Mouse (Mus musculus) lung, embryonic 16.5 days (tissue): ENCODE measurements around the gene Myo1g. TPM values are rescaled to one million over a fixed set of nuclear protein-coding genes. Genes with fewer than 3 reads are reported as not detected.
A peak's percentile ranks its signal among the peaks of the same experiment; 100 is the strongest.

Source experiments
- ATAC-seq: fragments of 200-750 bp; cut with Nextera tagmentation; 2 replicates; pipeline ENCODE4 v1.8.0; 2017; ENCODE audit warnings: low read depth, mild to moderate bottlenecking, moderate library complexity
- H3K27ac ChIP-seq: fragments of 300-500 bp; sonication (generic); 2 replicates; pipeline ENCODE4 v1.5.1; 2014; ENCODE audit warnings: mild to moderate bottlenecking, control low read depth, low read length
- H3K27me3 ChIP-seq: fragments of 300-500 bp; sonication (generic); 2 replicates; pipeline ENCODE4 v1.6.1; 2014; ENCODE audit warnings: low read depth, low read length, mixed read lengths; ENCODE audit not compliant: control insufficient read depth, insufficient read depth
- H3K36me3 ChIP-seq: fragments of 300-500 bp; sonication (generic); 2 replicates; pipeline ENCODE4 v1.6.1; 2014; ENCODE audit warnings: low read length; ENCODE audit not compliant: control insufficient read depth, insufficient read depth
- H3K4me1 ChIP-seq: fragments of 300-500 bp; sonication (generic); replicated peaks from 2 replicates; pipeline ENCODE4 v1.6.1; 2014; ENCODE audit warnings: low read length, mixed read lengths; ENCODE audit not compliant: control insufficient read depth, insufficient read depth
- H3K4me2 ChIP-seq: fragments of 300-500 bp; sonication (generic); 2 replicates; pipeline ENCODE4 v1.6.1; 2014; ENCODE audit warnings: low read depth, low read length, control low read depth
- H3K4me3 ChIP-seq: fragments of 300-500 bp; sonication (generic); 2 replicates; pipeline ENCODE4 v1.5.1; 2014; ENCODE audit warnings: mild to moderate bottlenecking, low read length, control low read depth
- H3K9ac ChIP-seq: fragments of 300-500 bp; sonication (generic); 2 replicates; pipeline ENCODE4 v1.6.1; 2014; ENCODE audit warnings: low read length, control low read depth
- H3K9me3 ChIP-seq: fragments of 300-500 bp; sonication (generic); 2 replicates; pipeline ENCODE4 v1.6.1; 2016; ENCODE audit warnings: low read length; ENCODE audit not compliant: control insufficient read depth
- WGBS: fragments of 180-500 bp; shearing (Covaris S2); extraction: QIAGEN DNeasy Blood & Tissue Kit; methylation state at CpG from one replicate; pipeline ENCODE4 v1.1.7; 2014; 5-methylcytosine and 5-hydroxymethylcytosine counted together
- polyA plus RNA-seq: library from polyadenylated mRNA; unstranded; fragments of >200 nt; fragmentation: Nextera tagmentation; extraction: Ambion mirVana; gene quantifications from 2 replicates; pipeline ENCODE4 v1.2.1, GENCODE M21; 2015

Gene Myo1g
- polyA plus RNA-seq, 1 experiment from 2014 or later, result 3.8 TPM

DNA sequence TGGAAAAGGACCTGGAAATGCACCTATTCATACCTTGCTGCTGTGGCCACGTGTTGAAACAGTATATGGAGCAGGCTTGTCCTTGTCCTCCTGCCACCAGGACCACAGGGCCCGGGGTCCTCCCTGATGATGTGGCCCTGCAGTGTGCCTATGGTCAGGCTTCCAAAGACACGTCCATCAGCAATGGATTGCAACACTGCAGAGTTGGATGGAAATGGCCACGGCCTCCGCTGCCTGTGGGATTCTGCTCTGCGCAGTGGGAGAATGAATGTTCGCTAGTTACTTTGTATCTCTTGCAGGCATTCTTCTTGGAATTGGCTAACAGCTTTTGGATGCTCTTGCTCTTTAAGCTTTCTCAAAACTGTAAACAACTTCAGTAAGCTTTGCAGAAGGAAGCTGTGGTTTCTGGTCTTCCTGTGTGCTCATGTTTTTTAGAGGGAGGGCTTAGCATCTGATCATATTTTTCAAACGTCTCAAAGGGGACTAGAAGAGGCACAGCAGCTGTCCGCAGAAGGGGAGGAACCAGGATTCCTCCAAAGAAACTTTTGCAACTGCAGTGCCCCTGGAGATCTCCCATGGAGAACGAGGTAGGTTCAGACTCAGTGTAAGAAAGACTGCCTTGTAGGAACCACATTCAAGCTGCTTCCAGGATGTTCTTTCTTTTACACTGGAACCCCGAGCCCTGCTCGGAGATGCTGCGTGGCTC lies 40.0 kb upstream of the Myo1g start:
- 0 out of 2 replicates have a peak overlapping the region, but pooled peaks have one; percentile 2 for H3K4me2 ChIP-seq
- no peaks in the 10 kb centered on the region for H3K4me1 ChIP-seq
- no peaks in the 10 kb centered on the region for H3K27me3 ChIP-seq
- H3K27ac ChIP-seq, result peak overlapping the region; percentile 12; the same call in 1 of the 2 replicates
- no peak overlapping the region for H3K4me3 ChIP-seq
- no peaks in the 10 kb centered on the region for H3K9me3 ChIP-seq
- no peak overlapping the region for H3K9ac ChIP-seq
- 79% methylated on average over 13 of the region's 13 CpGs for WGBS
- ATAC-seq, result no peak; the same call in 1 of the 2 replicates
- H3K36me3 ChIP-seq, result peaks cover 3% of the 10 kb centered on the region

DNA sequence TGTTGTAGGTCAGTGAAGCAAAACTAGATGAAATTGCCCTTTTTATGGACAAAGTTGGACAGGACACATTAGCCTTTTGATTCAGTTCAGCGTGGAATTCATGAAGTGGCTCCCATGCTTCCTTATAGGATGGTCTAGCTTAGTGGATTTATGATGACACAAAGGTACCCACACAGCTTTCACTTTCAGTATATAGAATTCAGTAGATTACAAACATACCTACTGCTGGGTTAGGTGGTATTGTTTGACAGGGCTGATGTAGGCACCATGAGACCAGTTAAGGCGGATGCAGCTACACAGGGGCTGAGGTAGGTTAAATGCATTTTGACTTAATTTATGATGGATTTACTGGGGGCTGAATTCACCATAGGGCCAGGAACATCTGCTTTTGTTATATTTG lies 39.2 kb upstream of the Myo1g start:
- H3K9me3 ChIP-seq, result no peaks in the 10 kb centered on the region
- H3K4me2 ChIP-seq, result no peak overlapping the region
- no peak overlapping the region for H3K27ac ChIP-seq
- H3K27me3 ChIP-seq, result no peaks in the 10 kb centered on the region
- peaks cover 5% of the 10 kb centered on the region for H3K4me1 ChIP-seq
- no peak overlapping the region for H3K9ac ChIP-seq
- no peak overlapping the region for H3K4me3 ChIP-seq
- ATAC-seq, result no peak
- WGBS, result 86% methylated on average over 2 of the region's 2 CpGs
- peaks cover 3% of the 10 kb centered on the region for H3K36me3 ChIP-seq

DNA sequence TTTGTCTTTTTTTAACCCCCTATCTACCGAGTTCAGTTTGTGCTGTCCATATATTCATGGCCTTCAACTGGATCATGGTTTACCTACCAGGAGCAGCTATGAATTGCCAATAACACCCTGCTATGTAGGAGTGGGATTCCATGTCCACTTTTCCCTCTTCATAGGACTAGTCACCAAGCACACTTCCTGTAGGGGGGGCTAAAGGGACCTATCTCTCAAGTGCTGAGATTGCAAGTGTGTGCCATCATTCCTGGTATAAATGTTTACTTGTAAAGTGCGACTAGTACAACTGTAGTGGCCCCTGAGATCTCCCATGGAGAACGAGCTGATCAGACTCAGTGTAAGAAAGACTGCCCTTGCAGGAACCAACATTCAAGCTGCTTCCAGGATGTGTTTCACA lies 37.5 kb upstream of the Myo1g start:
- no peaks in the 10 kb centered on the region for H3K9me3 ChIP-seq
- H3K4me3 ChIP-seq, result no peak overlapping the region
- WGBS, result 78% methylated on average over 3 of the region's 3 CpGs
- no peak overlapping the region for H3K4me2 ChIP-seq
- no peak for ATAC-seq
- no peak overlapping the region for H3K27ac ChIP-seq
- peaks cover 3% of the 10 kb centered on the region for H3K36me3 ChIP-seq
- H3K4me1 ChIP-seq, result peaks cover 13% of the 10 kb centered on the region
- no peak overlapping the region for H3K9ac ChIP-seq
- no peaks in the 10 kb centered on the region for H3K27me3 ChIP-seq

DNA sequence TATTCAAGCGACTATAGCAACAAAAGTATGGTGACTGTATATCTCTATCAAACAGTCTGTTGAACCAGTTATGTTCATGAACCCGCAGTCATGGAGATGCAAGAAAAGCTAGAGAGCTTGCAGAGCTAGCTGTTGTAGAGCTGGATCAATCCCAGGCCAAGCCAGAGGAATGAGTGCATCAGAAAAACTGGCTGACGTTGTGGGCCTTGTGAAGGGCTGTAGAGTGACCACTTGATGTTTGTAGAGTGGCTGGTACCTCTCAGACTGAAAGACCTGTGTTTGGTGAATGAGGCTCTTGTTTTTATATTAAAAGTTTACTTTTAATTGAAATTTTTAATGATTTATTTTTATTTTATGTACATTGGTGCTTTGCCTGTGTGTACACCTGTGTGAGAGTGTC lies 29.4 kb upstream of the Myo1g start:
- Histone ChIP-seq H3K27ac (no peak overlapping the region), H3K9me3 (no peaks in the 10 kb centered on the region), H3K4me3 (no peak overlapping the region), H3K9ac (no peak overlapping the region), H3K36me3 (0 out of 2 replicates have a peak, but pooled peaks cover 2% of the 10 kb centered on the region), H3K4me2 (no peak overlapping the region), H3K4me1 (peaks cover 19% of the 10 kb centered on the region), H3K27me3 (no peaks in the 10 kb centered on the region)
- no peak for ATAC-seq
- WGBS, result 81% methylated on average over 3 of the region's 3 CpGs

DNA sequence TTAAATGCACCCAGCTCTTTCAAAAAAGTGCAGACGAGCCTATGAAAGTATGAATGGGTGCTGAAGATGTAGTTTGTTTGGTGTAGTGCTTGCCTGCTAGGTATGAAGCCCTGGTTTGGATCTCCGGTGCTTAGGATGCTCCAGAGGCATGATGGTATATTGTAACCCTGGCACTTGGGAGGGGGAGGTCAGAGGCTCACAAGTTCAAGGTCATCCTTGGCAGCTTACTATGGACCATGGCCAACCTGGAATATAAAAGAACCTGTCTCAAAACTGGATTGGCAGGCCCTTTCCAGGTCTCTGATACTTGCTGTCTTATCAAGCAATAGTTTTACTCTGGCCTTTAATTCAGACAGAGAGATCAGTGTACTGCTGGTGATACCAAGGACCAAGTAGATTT lies 29.0 kb upstream of the Myo1g start:
- Histone ChIP-seq H3K4me3 (no peak overlapping the region), H3K9me3 (no peaks in the 10 kb centered on the region), H3K27me3 (no peaks in the 10 kb centered on the region), H3K4me1 (peaks cover 15% of the 10 kb centered on the region), H3K27ac (no peak overlapping the region), H3K9ac (no peak overlapping the region), H3K4me2 (no peak overlapping the region), H3K36me3 (0 out of 2 replicates have a peak, but pooled peaks cover 2% of the 10 kb centered on the region)
- no peak for ATAC-seq
- 91% methylated on average over 2 of the region's 2 CpGs for WGBS

DNA sequence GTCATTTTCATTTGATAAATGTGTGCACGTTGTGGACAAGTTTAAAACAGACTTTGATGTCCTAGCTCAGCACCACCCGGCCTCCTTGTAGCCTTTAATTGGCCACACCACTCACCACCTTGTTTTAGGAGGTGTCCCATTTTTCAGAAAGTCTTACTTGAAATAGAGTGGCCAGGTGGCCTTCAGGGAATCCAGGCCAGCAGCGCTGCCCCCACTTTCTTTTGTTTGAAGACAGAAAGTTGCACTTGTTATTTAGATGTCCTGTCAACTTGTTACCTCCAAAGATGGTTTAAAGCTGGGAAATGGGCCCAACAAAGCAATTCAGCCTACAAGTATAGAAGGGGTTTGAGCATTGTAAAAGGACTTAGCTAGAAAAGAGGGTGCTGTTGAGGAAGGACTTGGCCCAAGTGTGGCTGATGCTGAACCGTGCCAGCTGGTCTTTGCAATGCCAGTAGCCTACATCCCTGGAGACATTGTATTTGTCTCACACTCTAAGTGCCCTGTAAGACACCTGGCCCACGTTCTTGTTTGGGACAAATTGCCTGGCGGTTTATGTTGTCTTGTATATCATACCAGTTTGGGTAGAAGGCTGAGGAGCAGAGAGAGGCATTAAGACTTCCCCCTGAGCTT lies 27.0 kb upstream of the Myo1g start:
- Histone ChIP-seq H3K4me3 (peak overlapping the region; percentile 86), H3K9ac (peak overlapping the region; percentile 90), H3K27ac (peak overlapping the region; percentile 96), H3K9me3 (no peaks in the 10 kb centered on the region), H3K27me3 (no peaks in the 10 kb centered on the region), H3K36me3 (0 out of 2 replicates have a peak, but pooled peaks cover 2% of the 10 kb centered on the region), H3K4me2 (peak overlapping the region; percentile 75), H3K4me1 (peaks cover 9% of the 10 kb centered on the region)
- WGBS, result 24% methylated on average over 6 of the region's 6 CpGs
- ATAC-seq, result no peak

DNA sequence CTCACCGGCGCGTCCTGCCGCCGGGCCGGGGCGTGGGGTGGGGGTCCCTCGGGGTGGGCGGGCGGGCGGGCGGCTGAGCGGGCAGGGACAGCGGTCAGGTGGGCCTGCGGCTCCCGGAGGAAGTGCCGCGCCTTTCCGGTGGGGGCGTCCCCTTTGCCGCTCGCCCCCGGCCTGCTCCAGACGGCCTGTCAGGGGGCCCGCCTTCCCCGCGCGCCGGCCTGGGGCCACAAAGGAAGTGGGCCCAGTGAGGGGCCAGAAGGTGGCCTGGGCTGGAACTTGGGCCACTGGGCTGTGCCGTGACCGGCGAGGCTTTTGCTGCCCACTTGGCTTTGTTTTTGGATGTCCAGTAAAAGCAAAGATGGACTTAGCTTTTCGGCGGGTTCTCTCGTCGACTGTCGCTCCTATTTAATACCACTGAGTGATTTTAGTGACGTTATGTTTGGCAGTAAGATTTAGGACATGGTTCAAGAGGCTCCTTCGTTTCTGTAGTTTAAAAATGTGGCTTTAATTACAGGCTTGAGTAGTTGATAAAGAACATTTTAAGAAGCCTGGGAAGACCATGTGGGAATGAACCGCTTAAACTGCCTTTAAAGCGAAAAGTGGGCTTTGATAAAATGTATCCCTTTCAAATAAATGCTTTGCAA lies 26.4 kb upstream of the Myo1g start:
- 0 out of 2 replicates have a peak, but pooled peaks cover 2% of the 10 kb centered on the region for H3K36me3 ChIP-seq
- peak; percentile 76 for ATAC-seq
- peak overlapping the region; percentile 96 for H3K27ac ChIP-seq
- peak overlapping the region; percentile 75 for H3K4me2 ChIP-seq
- H3K27me3 ChIP-seq, result no peaks in the 10 kb centered on the region
- H3K9me3 ChIP-seq, result no peaks in the 10 kb centered on the region
- peak overlapping the region; percentile 86 for H3K4me3 ChIP-seq
- peak overlapping the region; percentile 90 for H3K9ac ChIP-seq
- peaks cover 9% of the 10 kb centered on the region for H3K4me1 ChIP-seq
- WGBS, result under 1% methylated on average over 29 of the region's 41 CpGs

DNA sequence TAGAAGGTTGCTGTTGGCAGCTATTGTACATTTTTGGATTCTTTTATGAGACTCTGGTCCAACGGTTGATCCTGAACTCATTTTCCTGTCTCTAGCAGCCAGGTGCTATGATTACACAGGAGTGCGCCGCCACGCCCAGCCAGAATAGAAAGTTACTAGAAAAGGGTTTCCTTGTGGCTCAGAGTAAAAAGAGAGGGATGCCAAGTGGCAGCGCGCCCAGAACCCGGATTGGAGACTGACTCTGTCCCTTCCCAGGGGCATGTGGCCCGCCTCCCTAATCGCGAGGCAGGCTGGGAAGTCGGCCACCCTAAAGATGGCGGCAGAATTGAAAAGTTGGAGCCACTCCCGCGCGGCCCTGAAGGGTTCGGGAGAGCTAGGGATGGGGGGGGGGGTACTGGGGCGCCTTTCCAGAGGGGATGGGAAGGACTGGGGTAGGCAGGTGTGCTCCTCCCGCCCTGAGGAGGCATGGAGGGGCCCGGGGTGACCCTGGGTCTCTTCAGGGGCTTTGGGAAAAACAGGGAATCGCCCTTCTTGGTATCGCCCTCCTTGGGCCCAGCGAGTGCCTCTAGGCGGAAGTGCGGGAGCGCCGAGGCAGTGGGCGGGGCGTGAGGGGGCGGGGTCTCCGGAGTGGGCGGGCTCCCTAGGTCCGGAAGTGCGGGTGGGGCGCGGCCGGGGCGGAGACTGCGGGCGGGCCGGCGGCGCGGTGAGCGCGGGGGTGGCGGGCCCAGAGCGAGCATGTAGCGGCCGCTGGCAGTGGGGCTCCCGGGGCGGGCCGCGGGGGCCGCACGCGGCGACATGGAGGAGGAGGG lies 25.6 kb upstream of the Myo1g start, which contains the start of gene Ccm2:
Ccm2 (plus strand) TSS at position 683 of the 809 bp plus-strand sequence.
- Histone ChIP-seq H3K27me3 (no peaks in the 10 kb centered on the region), H3K4me1 (peaks cover 9% of the 10 kb centered on the region), H3K36me3 (0 out of 2 replicates have a peak, but pooled peaks cover 2% of the 10 kb centered on the region), H3K4me3 (peak within 1 kb of the TSS; percentile 86), H3K27ac (peak within 1 kb of the TSS; percentile 96), H3K9ac (peak within 1 kb of the TSS; percentile 90), H3K9me3 (no peaks in the 10 kb centered on the region), H3K4me2 (peak within 1 kb of the TSS; percentile 75)
- peak; percentile 97 for ATAC-seq
- 0% methylated on average over 29 of the region's 57 CpGs for WGBS
